Mouse (Mus musculus): ENCODE results near the gene Gm42742.
A peak's percentile ranks its signal among the peaks of the same experiment; 100 is the strongest.

Gene Gm42742

GRCm38 (mm10) chr7:126996449-126996848 is 24.4 kb downstream of the Gm42742 start:
- DNase-seq: no peak

- no peak for DNase-seq
Observed at GRCm38 (mm10) chr7:126988816-126989215, 32.1 kb downstream of the Gm42742 start.

DNA sequence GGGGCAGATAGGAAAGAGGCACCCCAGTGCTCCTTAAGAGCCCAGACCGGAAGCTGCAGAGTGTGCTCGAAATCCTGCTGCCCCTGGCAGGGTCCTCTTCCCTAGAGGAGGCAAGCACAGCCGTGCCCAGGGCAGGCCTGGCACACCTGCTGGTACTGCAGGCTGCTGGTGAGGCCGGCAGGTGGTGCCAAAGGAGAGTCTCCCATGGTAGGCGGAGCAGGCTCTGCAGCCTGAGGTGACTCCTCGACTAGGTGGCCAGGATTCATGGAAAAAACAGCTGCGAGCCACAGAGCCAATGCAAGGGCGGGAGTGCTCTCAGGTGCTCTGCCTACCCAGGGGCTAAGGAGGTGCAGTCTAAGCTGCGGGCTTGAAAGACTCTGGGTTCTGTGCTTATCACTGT is 34.6 kb downstream of the Gm42742 start:
- peak; percentile 78 for DNase-seq

DNA sequence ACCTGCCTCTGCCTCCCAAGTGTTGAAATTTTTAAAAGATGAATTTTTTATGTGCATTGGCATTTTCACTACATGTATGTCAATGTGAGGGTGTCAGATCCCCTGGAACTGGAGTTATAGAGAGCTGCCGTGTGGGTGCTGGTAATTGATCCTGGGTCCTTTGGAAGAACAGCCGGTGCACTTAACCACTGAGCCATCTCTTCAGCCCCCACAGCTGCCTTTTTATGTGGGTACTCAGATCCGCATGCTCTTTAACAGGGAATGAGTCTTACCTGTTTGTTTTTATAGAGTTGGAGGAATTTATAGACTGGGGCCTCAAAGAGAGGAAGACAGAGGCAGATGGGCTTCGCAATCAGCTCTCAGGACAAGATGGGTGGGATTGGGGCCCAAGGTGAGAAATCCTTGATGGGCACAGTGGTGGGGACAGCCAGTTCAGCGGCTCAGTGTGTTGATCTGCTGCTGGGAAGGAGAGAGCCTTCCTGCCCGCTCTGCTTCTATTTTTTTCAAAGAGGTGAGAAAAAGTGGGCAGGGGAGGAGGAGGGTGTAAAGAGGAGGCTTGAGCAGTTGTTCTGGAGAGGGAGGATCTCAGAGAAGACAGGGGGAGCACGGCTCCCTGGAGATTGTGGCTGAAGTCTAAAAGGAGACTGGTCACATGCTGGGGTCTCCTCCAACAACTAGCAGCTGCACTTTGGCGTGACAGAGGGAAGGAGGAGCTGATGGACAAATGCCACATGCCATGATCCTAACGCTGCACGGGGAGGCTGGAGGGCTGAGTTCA is 36.0 kb downstream of the Gm42742 start:
- no peak for DNase-seq

DNA sequence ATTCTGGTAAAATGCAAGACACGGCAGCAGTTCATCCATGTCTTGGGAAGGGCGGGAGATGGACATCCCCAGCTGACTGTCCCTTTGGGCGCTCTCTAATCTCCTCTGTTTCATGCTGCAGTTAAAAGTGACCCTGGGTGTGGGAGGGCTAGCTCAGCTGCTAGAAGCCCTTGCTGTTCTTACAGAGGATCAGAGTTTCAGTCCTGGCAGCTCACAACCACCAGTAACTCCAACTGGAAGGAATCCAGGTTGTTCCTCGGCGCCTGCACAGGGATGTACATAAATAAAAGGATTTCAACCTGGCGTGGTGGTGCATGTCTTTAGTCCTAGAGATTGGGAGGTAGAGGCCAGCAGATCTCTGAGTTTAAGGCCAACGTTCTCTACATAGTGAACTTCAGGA is 37.8 kb downstream of the Gm42742 start:
- no peak for DNase-seq

GRCm38 (mm10) chr7:126982054-126982453 is 38.8 kb downstream of the Gm42742 start:
- DNase-seq: no peak

- DNase-seq: no peak
Observed at GRCm38 (mm10) chr7:126981601-126982000, 39.3 kb downstream of the Gm42742 start.

DNA sequence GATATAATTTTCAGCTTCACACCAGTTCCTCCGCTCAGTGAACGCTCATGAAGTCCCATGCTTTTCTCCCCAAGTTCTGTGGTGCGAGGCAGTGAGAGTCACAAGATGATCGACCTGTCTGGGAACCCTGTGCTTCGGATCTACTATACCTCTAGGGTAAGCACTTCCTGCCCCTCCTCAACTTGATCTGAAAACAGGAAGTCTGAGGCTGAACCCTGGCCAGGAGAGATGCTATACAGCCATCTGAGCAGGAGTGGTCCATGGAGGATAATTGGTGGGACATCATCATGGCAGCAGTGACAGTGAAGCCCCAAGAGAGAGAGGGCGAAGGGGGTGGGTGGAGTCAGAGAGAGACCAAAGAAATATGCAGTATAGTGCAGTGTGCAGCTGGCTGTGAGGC is 42.1 kb downstream of the Gm42742 start:
- DNase-seq: no peak

- DNase-seq: peak; percentile 22
Observed at GRCm38 (mm10) chr7:126976878-126977459, 43.9 kb downstream of the Gm42742 start.

DNA sequence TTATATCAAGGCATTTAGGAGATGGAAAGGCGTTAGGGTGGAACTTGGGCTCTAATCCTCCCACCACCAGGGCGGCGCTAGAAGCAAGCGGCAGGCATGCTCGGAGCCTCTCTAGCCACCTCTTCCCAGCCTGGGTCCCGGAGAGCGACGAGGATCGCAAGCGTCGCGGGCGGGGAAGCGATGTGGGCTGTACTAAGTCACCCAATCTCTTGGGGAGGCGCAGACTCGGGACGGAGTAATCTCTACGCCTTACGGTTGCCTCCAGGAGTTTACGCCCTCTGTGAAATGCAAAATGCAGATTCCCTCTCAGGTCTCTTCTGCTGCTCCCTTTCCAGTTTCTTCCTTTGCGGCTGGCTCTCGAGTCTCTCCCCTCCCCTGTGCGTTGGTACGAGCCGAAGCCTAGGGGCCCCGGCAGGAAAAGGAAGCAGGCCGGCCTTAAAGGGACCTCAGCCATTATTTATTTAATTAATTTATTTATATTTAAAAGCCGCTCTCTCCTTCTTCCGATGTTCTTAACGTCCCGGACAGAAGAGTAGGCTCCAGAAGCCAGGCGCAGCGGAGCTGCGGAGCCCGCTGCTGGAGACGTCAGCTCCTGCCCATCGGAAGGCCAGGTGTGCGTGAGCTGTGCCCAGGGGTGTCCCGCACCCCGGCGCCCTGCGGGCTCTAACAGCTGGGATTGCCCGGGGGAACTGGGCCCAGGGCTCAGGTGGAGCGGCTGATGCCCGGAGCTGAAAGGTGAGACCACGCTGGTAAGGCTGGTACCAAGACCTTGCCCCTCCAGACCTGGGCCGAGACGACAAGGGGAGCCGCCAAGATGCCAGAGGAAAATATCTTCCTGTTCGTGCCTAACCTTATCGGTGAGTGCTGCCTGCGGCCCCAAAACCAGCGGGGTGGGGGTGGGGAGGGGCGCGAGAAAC is 44.7 kb downstream of the Gm42742 start, which contains the start of gene Cdiptos:
Gene Cdiptos, minus strand, starts transcription at position 149 of the 917 bp plus-strand sequence.
- peak; percentile 99 for DNase-seq

DNA sequence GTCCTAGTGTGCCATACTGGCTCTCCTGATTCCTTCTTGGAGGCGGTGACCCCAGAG is 45.2 kb downstream of the Gm42742 start, which contains the start of gene Cdipt:
Gene Cdipt, plus strand, starts transcription at position 22 of the 57 bp plus-strand sequence.
- DNase-seq: no peak

DNA sequence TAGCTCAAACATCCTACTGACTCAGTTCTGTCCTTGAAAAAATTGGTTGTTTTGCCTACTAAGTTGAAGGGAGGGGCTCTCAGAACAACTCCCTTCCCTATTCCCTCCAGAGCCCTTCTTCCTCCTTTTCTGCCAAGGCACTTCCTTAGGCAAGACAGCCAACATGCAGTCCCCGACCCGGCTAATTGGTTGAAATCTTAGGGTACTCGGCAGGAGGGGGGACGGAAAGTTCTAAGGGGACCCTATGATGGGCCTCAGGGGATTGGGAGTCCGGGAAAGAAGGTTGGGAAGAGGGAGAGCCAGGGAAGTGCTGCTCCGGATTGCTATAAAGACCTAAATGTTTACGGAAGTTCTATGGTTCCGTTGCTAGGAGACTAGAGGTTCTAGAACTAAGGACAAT is 45.4 kb downstream of the Gm42742 start:
- peak; percentile 24 for DNase-seq

DNA sequence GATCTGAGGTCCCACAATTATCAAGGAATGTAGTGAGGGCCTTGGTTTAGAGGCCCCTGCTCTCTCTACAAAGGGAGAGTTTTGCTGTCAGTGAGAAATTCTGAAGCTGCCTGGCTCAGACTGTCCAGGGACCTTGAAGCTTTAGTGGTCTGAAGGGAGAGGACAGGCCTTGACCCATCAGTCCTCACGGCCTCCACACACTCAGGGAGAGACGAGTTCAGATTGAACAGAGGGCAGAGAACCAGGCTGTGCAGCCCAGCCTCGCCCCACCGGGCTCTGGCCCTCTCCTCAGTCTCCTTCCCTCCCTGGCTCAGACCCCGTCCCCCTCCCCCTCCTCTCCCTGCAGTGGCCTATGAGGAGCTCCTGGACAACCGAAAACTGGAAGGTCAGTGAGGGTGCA is 53.5 kb downstream of the Gm42742 start:
- no peak for DNase-seq

DNA sequence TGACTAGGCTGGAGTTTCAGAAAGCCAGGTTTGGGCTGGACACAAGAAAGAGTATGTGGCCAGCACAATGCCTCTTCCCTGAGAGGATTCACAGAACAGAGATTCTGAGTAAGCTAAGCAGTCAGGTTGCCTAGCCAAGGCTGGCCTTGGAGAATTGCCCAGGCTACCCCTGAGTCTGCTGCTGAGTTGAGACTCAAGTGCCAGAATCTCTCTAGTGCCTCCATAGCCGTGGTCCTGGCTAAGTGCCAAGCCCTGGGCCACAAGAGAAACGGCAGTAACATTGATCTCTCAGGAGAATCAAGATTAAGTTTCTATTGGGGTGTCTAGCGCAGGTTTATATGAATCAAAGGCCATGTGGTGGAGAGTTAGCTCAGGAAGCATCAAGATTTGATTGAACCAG is 55.3 kb downstream of the Gm42742 start:
- DNase-seq: no peak

Measured in kidney, postnatal 10 days (tissue).